Mouse (Mus musculus) liver, adult 2 months (tissue): ENCODE data around the gene Col23a1.

ENCODE experiments used
- CTCF ChIP-seq: fragments of 200-500 bp; IDR thresholded peaks from 2 replicates; pipeline ENCODE4 v1.5.1; 2011; ENCODE audit warnings: low read depth, low read length, control low read depth
- POLR2A ChIP-seq: fragments of 200-500 bp; IDR thresholded peaks from 2 replicates; pipeline ENCODE4 v1.6.1; 2011; ENCODE audit warnings: low read length, control low read depth; ENCODE audit not compliant: insufficient read depth; ENCODE audit errors: extremely low read depth

DNA sequence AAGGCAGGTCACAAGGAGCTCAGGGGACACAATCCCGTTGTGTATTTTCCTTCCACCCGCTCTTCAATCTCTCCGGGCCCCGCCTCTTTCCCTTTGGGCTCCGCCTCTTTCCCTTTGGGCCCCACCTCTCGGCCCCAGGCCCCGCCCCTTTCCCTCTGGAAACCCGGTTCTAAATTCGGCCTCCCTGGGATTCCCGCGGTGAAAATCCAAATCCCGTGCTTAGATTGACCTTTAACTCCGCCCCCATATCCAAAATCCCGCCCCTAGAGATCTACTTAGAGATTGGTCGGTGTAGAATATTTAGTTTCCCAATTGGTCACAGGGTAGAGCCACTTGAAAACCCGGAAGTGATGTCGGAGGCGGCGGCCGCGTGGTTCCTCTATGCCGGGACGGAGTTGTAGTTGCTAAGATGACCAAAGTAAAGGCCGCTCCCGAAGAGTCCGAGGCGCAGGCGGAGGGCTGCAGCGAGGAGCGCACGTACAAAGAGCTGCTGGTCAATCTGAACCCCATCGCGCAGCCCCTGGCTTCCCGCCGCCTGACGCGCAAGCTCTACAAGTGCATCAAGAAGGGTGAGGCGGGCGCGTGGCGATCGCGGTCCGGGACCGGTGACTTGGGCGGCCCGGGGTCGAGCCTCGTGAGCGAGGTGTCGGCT lies 329.8 kb downstream of the Col23a1 start, which contains the start of gene Nhp2:
- no peak for TF ChIP-seq POLR2A
- no peak for TF ChIP-seq CTCF
